Mouse (Mus musculus): ENCODE measurements around the gene Dzip1l. TPM values are rescaled to one million over a fixed set of nuclear protein-coding genes. Genes with fewer than 3 reads are reported as not detected.
"Not testable (repeated sequence)": the region's sequence is repeated elsewhere in the genome, so short reads cannot be mapped to it uniquely, and the experiment has no call there.

Dzip1l gene
- polyA plus RNA-seq (2012; ENCODE audit: insufficient read depth, low replicate concordance) = 0.50 and 1.0 TPM in 2 replicates

GRCm38 (mm10) chr9:99629281-99630011 lies at the start of gene Dzip1l:
Gene Dzip1l, plus strand, starts transcription at chr9:99629496.
- Histone ChIP-seq H3K27me3 (replicated peaks) (peaks cover 30% of the 10 kb centered on the region), H3K9me3 (no peaks in the 10 kb centered on the region), H3K4me1 (peaks cover 12% of the 10 kb centered on the region), H3K4me3 (replicated peaks) (peak within 1 kb of the TSS; percentile 87), H3K36me3 (replicated peaks; ENCODE audit: low read length) (no peaks in the 10 kb centered on the region)
- no peak for TF ChIP-seq GATA1 (IDR thresholded peaks at IDR 0.05; ENCODE audit: borderline replicate concordance, low read length)
- no peak for TF ChIP-seq FLI1 (IDR thresholded peaks at IDR 0.05; ENCODE audit: low read length)

- H3K9me3 ChIP-seq = no peaks in the 10 kb centered on the region
- H3K27me3 ChIP-seq (replicated peaks) = no peaks in the 10 kb centered on the region
- H3K4me1 ChIP-seq = peaks cover 24% of the 10 kb centered on the region
- H3K36me3 ChIP-seq (replicated peaks; ENCODE audit: low read length) = peaks cover 65% of the 10 kb centered on the region
- TF ChIP-seq FLI1 (IDR thresholded peaks at IDR 0.05; ENCODE audit: low read length) (no peak), GATA1 (IDR thresholded peaks at IDR 0.05; ENCODE audit: borderline replicate concordance, low read length) (no peak)
- H3K4me3 ChIP-seq (replicated peaks) = no peak overlapping the region
Measured at GRCm38 (mm10) chr9:99580655-99581054, 48.6 kb upstream of the Dzip1l start.

- Histone ChIP-seq H3K36me3 (replicated peaks; ENCODE audit: low read length) (peaks cover 28% of the 10 kb centered on the region), H3K4me1 (peaks cover 2% of the 10 kb centered on the region; the same call in 1 of the 2 replicates), H3K9me3 (no peaks in the 10 kb centered on the region), H3K27me3 (replicated peaks) (peaks cover 17% of the 10 kb centered on the region), H3K4me3 (replicated peaks) (no peak overlapping the region)
- TF ChIP-seq GATA1 (IDR thresholded peaks at IDR 0.05; ENCODE audit: borderline replicate concordance, low read length) = no peak
- TF ChIP-seq FLI1 (IDR thresholded peaks at IDR 0.05; ENCODE audit: low read length) = no peak
Measured at GRCm38 (mm10) chr9:99587505-99588202, 41.6 kb upstream of the Dzip1l start.

- Histone ChIP-seq H3K36me3 (replicated peaks; ENCODE audit: low read length) (no peaks in the 10 kb centered on the region), H3K4me1 (no peaks in the 10 kb centered on the region), H3K4me3 (replicated peaks) (no peak overlapping the region), H3K9me3 (peaks cover 7% of the 10 kb centered on the region), H3K27me3 (replicated peaks) (peaks cover 17% of the 10 kb centered on the region)
- no peak for TF ChIP-seq GATA1 (IDR thresholded peaks at IDR 0.05; ENCODE audit: borderline replicate concordance, low read length)
Measured at GRCm38 (mm10) chr9:99591144-99591543, 38.2 kb upstream of the Dzip1l start.

GRCm38 (mm10) chr9:99599127-99599526 lies 30.2 kb upstream of the Dzip1l start:
- H3K4me1 ChIP-seq; H3K27me3 ChIP-seq (replicated peaks); H3K4me3 ChIP-seq (replicated peaks); H3K36me3 ChIP-seq (replicated peaks; ENCODE audit: low read length): not testable (repeated sequence)
- peaks cover 28% of the 10 kb centered on the region for H3K9me3 ChIP-seq

- peaks cover 4% of the 10 kb centered on the region; the same call in 1 of the 2 replicates for H3K4me1 ChIP-seq
- peaks cover 9% of the 10 kb centered on the region; the same call in 1 of the 2 replicates for H3K9me3 ChIP-seq
- no peaks in the 10 kb centered on the region for H3K36me3 ChIP-seq (replicated peaks; ENCODE audit: low read length)
- TF ChIP-seq FLI1 (IDR thresholded peaks at IDR 0.05; ENCODE audit: low read length) (no peak), GATA1 (IDR thresholded peaks at IDR 0.05; ENCODE audit: borderline replicate concordance, low read length) (no peak)
- H3K4me3 ChIP-seq (replicated peaks) = no peak overlapping the region
- H3K27me3 ChIP-seq (replicated peaks) = peaks cover 4% of the 10 kb centered on the region
Measured at GRCm38 (mm10) chr9:99603566-99603965, 25.7 kb upstream of the Dzip1l start.

- Histone ChIP-seq H3K27me3 (replicated peaks) (peaks cover 11% of the 10 kb centered on the region), H3K4me1 (no peaks in the 10 kb centered on the region), H3K36me3 (replicated peaks; ENCODE audit: low read length) (no peaks in the 10 kb centered on the region), H3K9me3 (no peaks in the 10 kb centered on the region), H3K4me3 (replicated peaks) (no peak within 1 kb of the TSS)
- TF ChIP-seq FLI1 (IDR thresholded peaks at IDR 0.05; ENCODE audit: low read length) = no peak
- TF ChIP-seq GATA1 (IDR thresholded peaks at IDR 0.05; ENCODE audit: borderline replicate concordance, low read length) = no peak
Measured at GRCm38 (mm10) chr9:99612202-99612601, 17.1 kb upstream of the Dzip1l start, which contains the start of gene A4gnt. Gene A4gnt, plus strand, starts transcription at chr9:99612502.

- Histone ChIP-seq H3K9me3 (no peaks in the 10 kb centered on the region), H3K4me1 (no peaks in the 10 kb centered on the region), H3K36me3 (replicated peaks; ENCODE audit: low read length) (no peaks in the 10 kb centered on the region), H3K4me3 (replicated peaks) (no peak overlapping the region), H3K27me3 (replicated peaks) (peaks cover 1% of the 10 kb centered on the region)
- TF ChIP-seq GATA1 (IDR thresholded peaks at IDR 0.05; ENCODE audit: borderline replicate concordance, low read length) (no peak), FLI1 (IDR thresholded peaks at IDR 0.05; ENCODE audit: low read length) (no peak)
Measured at GRCm38 (mm10) chr9:99619688-99620087, 9.6 kb upstream of the Dzip1l start.

- Histone ChIP-seq H3K27me3 (replicated peaks) (peaks cover 1% of the 10 kb centered on the region), H3K4me1 (no peaks in the 10 kb centered on the region), H3K36me3 (replicated peaks; ENCODE audit: low read length) (no peaks in the 10 kb centered on the region), H3K9me3 (no peaks in the 10 kb centered on the region), H3K4me3 (replicated peaks) (no peak overlapping the region)
- TF ChIP-seq FLI1 (IDR thresholded peaks at IDR 0.05; ENCODE audit: low read length) (no peak), GATA1 (IDR thresholded peaks at IDR 0.05; ENCODE audit: borderline replicate concordance, low read length) (no peak)
Measured at GRCm38 (mm10) chr9:99620196-99620595, 9.1 kb upstream of the Dzip1l start.

- no peak for TF ChIP-seq GATA1 (IDR thresholded peaks at IDR 0.05; ENCODE audit: borderline replicate concordance, low read length)
- TF ChIP-seq FLI1 (IDR thresholded peaks at IDR 0.05; ENCODE audit: low read length) = no peak
- Histone ChIP-seq H3K27me3 (replicated peaks) (peaks cover 1% of the 10 kb centered on the region), H3K36me3 (replicated peaks; ENCODE audit: low read length) (no peaks in the 10 kb centered on the region), H3K4me1 (no peaks in the 10 kb centered on the region), H3K4me3 (replicated peaks) (no peak overlapping the region), H3K9me3 (no peaks in the 10 kb centered on the region)
Measured at GRCm38 (mm10) chr9:99622034-99622433, 7.3 kb upstream of the Dzip1l start.
